Mouse (Mus musculus): Measurements from ENCODE around the gene 1700020N01Rik. TPM values are rescaled to one million over a fixed set of nuclear protein-coding genes. Genes with fewer than 3 reads are reported as not detected.

1700020N01Rik gene
- total RNA-seq, 2 experiments from 2014 or later: not detected

GRCm38 (mm10) chr10:21652426-21653345 is 59.7 kb downstream of the 1700020N01Rik start:
- intact Hi-C loops (cut with DNase I): no loop called here

DNA sequence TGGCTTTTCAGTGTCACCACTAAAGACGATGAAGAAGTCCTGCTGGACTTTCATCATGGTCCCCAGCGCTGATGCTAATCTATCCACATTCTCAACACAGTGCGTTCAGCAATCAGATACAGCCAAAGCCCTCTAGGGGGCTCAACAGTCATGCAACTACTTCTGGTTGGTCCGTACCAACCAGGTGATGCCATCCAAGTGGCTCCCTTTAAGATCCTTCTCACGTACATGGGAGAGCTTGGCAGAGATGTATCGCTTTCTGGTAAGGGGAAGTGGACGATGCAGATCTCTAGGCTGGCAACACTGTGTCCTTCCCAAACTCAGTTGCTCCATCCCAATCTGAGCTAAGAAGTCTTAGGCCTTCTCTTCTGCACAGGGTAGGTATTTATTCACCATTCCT is 60.5 kb downstream of the 1700020N01Rik start:
- no peak for DNase-seq
- intact Hi-C loops (cut with DNase I): no loop called here

More at GRCm38 (mm10) chr10:21652426-21653345, 59.7 kb downstream of the 1700020N01Rik start:
- DNase-seq: no peak

- no peak for DNase-seq
- intact Hi-C loops (cut with DNase I): no loop called here
These were observed 66.8 kb downstream of the 1700020N01Rik start for GRCm38 (mm10) chr10:21659576-21660246.

GRCm38 (mm10) chr10:21668976-21669375 is 76.0 kb downstream of the 1700020N01Rik start:
- intact Hi-C loops (cut with DNase I): no loop called here
- DNase-seq: no peak

- no peak for DNase-seq
- intact Hi-C loops (cut with DNase I): no loop called here
These were observed 76.8 kb downstream of the 1700020N01Rik start for GRCm38 (mm10) chr10:21669750-21670161.

DNA sequence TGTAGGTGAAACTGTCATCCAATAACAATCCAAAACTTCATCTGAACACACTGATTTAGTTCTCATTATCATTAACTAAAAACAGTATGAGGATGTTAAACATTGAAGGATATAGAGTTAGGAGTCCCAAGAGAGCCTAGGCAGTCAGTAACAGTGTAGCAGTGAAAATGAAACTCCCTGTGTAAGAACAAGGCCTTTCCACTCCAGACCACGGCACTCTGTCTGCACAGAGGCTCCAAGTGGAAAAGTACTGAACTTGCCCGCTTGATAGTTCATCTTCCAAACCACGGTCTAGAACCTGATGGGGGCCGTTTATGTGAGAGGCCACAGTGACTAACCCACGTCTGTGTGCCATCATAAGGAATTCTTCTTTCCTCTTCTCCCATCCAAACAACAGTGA is 77.2 kb downstream of the 1700020N01Rik start:
- DNase-seq: no peak
- intact Hi-C loops (cut with DNase I): no loop called here

Other genes with a start within 250 kb of the 1700020N01Rik start
- not detected for gene Aldh8a1, start 215.9 kb upstream of the 1700020N01Rik start, total RNA-seq (2021)

Data from gastrocnemius, postnatal 36 days (tissue).